Mouse (Mus musculus) midbrain, embryonic 12.5 days (tissue): ENCODE data around the gene Tmem88. TPM values are rescaled to one million over a fixed set of nuclear protein-coding genes. Genes with fewer than 3 reads are reported as not detected.

Experiments used
- ATAC-seq: fragments of 200-750 bp; cut with Nextera tagmentation; 2 replicates; pipeline ENCODE4 v1.8.0; 2017; ENCODE audit warnings: low read depth, moderate TSS enrichment, moderate library complexity; ENCODE audit not compliant: low FRiP score
- H3K27ac ChIP-seq: fragments of 300-500 bp; sonication (generic); replicated peaks from 2 replicates; pipeline ENCODE4 v1.5.1; 2016; ENCODE audit warnings: mild to moderate bottlenecking
- H3K27me3 ChIP-seq: fragments of 300-500 bp; sonication (generic); 2 replicates; pipeline ENCODE4 v1.6.1; 2016; ENCODE audit warnings: mild to moderate bottlenecking
- H3K36me3 ChIP-seq: fragments of 300-500 bp; sonication (generic); 2 replicates; pipeline ENCODE4 v1.6.1; 2016
- H3K4me1 ChIP-seq: fragments of 300-500 bp; sonication (generic); 2 replicates; pipeline ENCODE4 v1.6.1; 2016
- H3K4me2 ChIP-seq: fragments of 300-500 bp; sonication (generic); replicated peaks from 2 replicates; pipeline ENCODE4 v1.6.1; 2016; ENCODE audit warnings: mild to moderate bottlenecking, moderate library complexity
- H3K4me3 ChIP-seq: fragments of 300-500 bp; sonication (generic); 2 replicates; pipeline ENCODE4 v1.5.1; 2016; ENCODE audit warnings: mild to moderate bottlenecking
- H3K9ac ChIP-seq: fragments of 300-500 bp; sonication (generic); replicated peaks from 2 replicates; pipeline ENCODE4 v1.6.1; 2016; ENCODE audit warnings: mild to moderate bottlenecking, moderate library complexity
- H3K9me3 ChIP-seq: fragments of 300-500 bp; sonication (generic); 2 replicates; pipeline ENCODE4 v1.6.1; 2016; ENCODE audit warnings: mild to moderate bottlenecking
- WGBS: fragments of 180-500 bp; shearing (Covaris S2); methylation state at CpG from one replicate; pipeline ENCODE4 v1.1.7; 2016; 5-methylcytosine and 5-hydroxymethylcytosine counted together
- polyA plus RNA-seq: library from polyadenylated mRNA; unstranded; fragments of >200 nt; fragmentation: Nextera tagmentation; extraction: Ambion mirVana; gene quantifications from 2 replicates; pipeline ENCODE4 v1.2.1, GENCODE M21; 2016

Gene Tmem88
- polyA plus RNA-seq, 1 experiment from 2014 or later, result 12.1 TPM

GRCm38 (mm10) chr11:69362021-69362420 lies 36.0 kb downstream of the Tmem88 start:
- no peak overlapping the region for H3K4me3 ChIP-seq
- no peak overlapping the region for H3K4me2 ChIP-seq
- H3K9ac ChIP-seq, result no peak overlapping the region
- no peaks in the 10 kb centered on the region for H3K27me3 ChIP-seq
- ATAC-seq, result no peak
- H3K36me3 ChIP-seq, result peaks cover 72% of the 10 kb centered on the region
- no peak overlapping the region for H3K27ac ChIP-seq
- 74% methylated on average over 7 of the region's 7 CpGs for WGBS
- H3K9me3 ChIP-seq, result no peaks in the 10 kb centered on the region
- H3K4me1 ChIP-seq, result peaks cover 28% of the 10 kb centered on the region

GRCm38 (mm10) chr11:69357690-69358089 lies 40.3 kb downstream of the Tmem88 start:
- H3K9me3 ChIP-seq, result no peaks in the 10 kb centered on the region
- no peak overlapping the region for H3K4me2 ChIP-seq
- H3K27ac ChIP-seq, result no peak overlapping the region
- H3K4me1 ChIP-seq, result 0 out of 2 replicates have a peak, but pooled peaks cover 4% of the 10 kb centered on the region
- no peak for ATAC-seq
- H3K27me3 ChIP-seq, result no peaks in the 10 kb centered on the region
- no peak overlapping the region for H3K4me3 ChIP-seq
- no peak overlapping the region for H3K9ac ChIP-seq
- H3K36me3 ChIP-seq, result peaks cover 96% of the 10 kb centered on the region
- 95% methylated on average over 12 of the region's 12 CpGs for WGBS

- ATAC-seq, result no peak
- peaks cover 97% of the 10 kb centered on the region for H3K36me3 ChIP-seq
- 91% methylated on average over 5 of the region's 5 CpGs for WGBS
These were observed 41.5 kb downstream of the Tmem88 start for GRCm38 (mm10) chr11:69356544-69356943.

More at GRCm38 (mm10) chr11:69356544-69356943, 41.5 kb downstream of the Tmem88 start:
- Histone ChIP-seq H3K4me2 (no peak overlapping the region), H3K9ac (no peak overlapping the region), H3K27ac (no peak overlapping the region), H3K27me3 (no peaks in the 10 kb centered on the region), H3K9me3 (no peaks in the 10 kb centered on the region), H3K4me1 (no peaks in the 10 kb centered on the region), H3K4me3 (no peak overlapping the region)

Other genes with a start within 250 kb of the Tmem88 start
- 0.06 TPM in 1 of 2 replicates, not detected in the other for gene Alox12b, start 241.2 kb downstream of the Tmem88 start, polyA plus RNA-seq
- gene Alox8, start 200.4 kb downstream of the Tmem88 start, polyA plus RNA-seq, result 0.13 TPM in 1 of 2 replicates, not detected in the other
- gene Gucy2e, start 161.2 kb downstream of the Tmem88 start, polyA plus RNA-seq, result 0.23 and 0.25 TPM in 2 replicates
- 40.1 and 45.6 TPM in 2 replicates for gene Cntrob, start 74.5 kb downstream of the Tmem88 start, polyA plus RNA-seq
- 186 and 187 TPM in 2 replicates for gene Trappc1, start 74.3 kb downstream of the Tmem88 start, polyA plus RNA-seq
- 4.4 and 4.5 TPM in 2 replicates for gene Kcnab3, start 72.0 kb downstream of the Tmem88 start, polyA plus RNA-seq
- 48.4 and 50.5 TPM in 2 replicates for gene Rnf227, start 57.8 kb downstream of the Tmem88 start, polyA plus RNA-seq
- gene Chd3, start 28.8 kb downstream of the Tmem88 start, polyA plus RNA-seq, result 78.7 and 88.5 TPM in 2 replicates
- gene Naa38, start 2.7 kb downstream of the Tmem88 start, polyA plus RNA-seq, result 98.9 and 105 TPM in 2 replicates
- 52.9 and 53.8 TPM in 2 replicates for gene Cyb5d1, start 2.6 kb downstream of the Tmem88 start, polyA plus RNA-seq
- gene Kdm6b, start 15.4 kb upstream of the Tmem88 start, polyA plus RNA-seq, result 48.7 and 50.7 TPM in 2 replicates
- gene Dnah2, start 150.9 kb upstream of the Tmem88 start, polyA plus RNA-seq, result 1.9 and 2.3 TPM in 2 replicates
- gene Efnb3, start 162.0 kb upstream of the Tmem88 start, polyA plus RNA-seq, result 78.3 and 84.6 TPM in 2 replicates
- 29.6 and 33.2 TPM in 2 replicates for gene Wrap53, start 182.0 kb upstream of the Tmem88 start, polyA plus RNA-seq
- 109 and 117 TPM in 2 replicates for gene Trp53, start 182.1 kb upstream of the Tmem88 start, polyA plus RNA-seq
- 11.4 and 15.2 TPM in 2 replicates for gene Atp1b2, start 207.7 kb upstream of the Tmem88 start, polyA plus RNA-seq
- gene Shbg, start 219.7 kb upstream of the Tmem88 start, polyA plus RNA-seq, result not detected in 2 replicates
- gene Sat2, start 223.8 kb upstream of the Tmem88 start, polyA plus RNA-seq, result 22.3 and 23.5 TPM in 2 replicates
- 59.2 and 67.1 TPM in 2 replicates for gene Fxr2, start 234.8 kb upstream of the Tmem88 start, polyA plus RNA-seq